Mouse (Mus musculus): ENCODE data around the gene Mdm4. TPM values are rescaled to one million over a fixed set of nuclear protein-coding genes. Genes with fewer than 3 reads are reported as not detected.

The Mdm4 gene
- polyA plus RNA-seq, 1 experiment from 2014 or later: 40.6 TPM

- Histone ChIP-seq H3K4me1 (replicated peaks; ENCODE audit: control insufficient read depth, insufficient read depth, low read length) (no peaks in the 10 kb centered on the region), H3K4me2 (no peak overlapping the region), H3K9ac (ENCODE audit: low read depth, low read length) (no peak overlapping the region), H3K36me3 (ENCODE audit: control insufficient read depth, insufficient read depth, low read length) (no peaks in the 10 kb centered on the region), H3K27me3 (replicated peaks; ENCODE audit: control insufficient read depth, insufficient read depth, low read length) (no peaks in the 10 kb centered on the region), H3K27ac (ENCODE audit: low read depth, low read length) (no peak overlapping the region), H3K9me3 (ENCODE audit: control insufficient read depth, low read length) (no peaks in the 10 kb centered on the region), H3K4me3 (ENCODE audit: low read depth, low read length) (no peak overlapping the region)
- 82% methylated on average over 2 of the region's 2 CpGs for WGBS
- no peak for DNase-seq (ENCODE audit: low spot score)
- ATAC-seq (replicated peaks; ENCODE audit: low FRiP score): no peak
Observed at GRCm38 (mm10) chr1:132964106-132964505, 66.3 kb downstream of the Mdm4 start.

GRCm38 (mm10) chr1:132961751-132962150, 68.6 kb downstream of the Mdm4 start:
- DNase-seq (ENCODE audit: low spot score) (no peak), ATAC-seq (replicated peaks; ENCODE audit: low FRiP score) (no peak)
- H3K9ac ChIP-seq (ENCODE audit: low read depth, low read length): no peak overlapping the region
- H3K27me3 ChIP-seq (replicated peaks; ENCODE audit: control insufficient read depth, insufficient read depth, low read length): no peaks in the 10 kb centered on the region
- no peak overlapping the region for H3K27ac ChIP-seq (ENCODE audit: low read depth, low read length)
- H3K36me3 ChIP-seq (ENCODE audit: control insufficient read depth, insufficient read depth, low read length): no peaks in the 10 kb centered on the region
- WGBS: 88% methylated on average over 3 of the region's 3 CpGs
- no peaks in the 10 kb centered on the region for H3K4me1 ChIP-seq (replicated peaks; ENCODE audit: control insufficient read depth, insufficient read depth, low read length)
- no peak overlapping the region for H3K4me3 ChIP-seq (ENCODE audit: low read depth, low read length)
- H3K4me2 ChIP-seq: no peak overlapping the region
- no peaks in the 10 kb centered on the region for H3K9me3 ChIP-seq (ENCODE audit: control insufficient read depth, low read length)

DNA sequence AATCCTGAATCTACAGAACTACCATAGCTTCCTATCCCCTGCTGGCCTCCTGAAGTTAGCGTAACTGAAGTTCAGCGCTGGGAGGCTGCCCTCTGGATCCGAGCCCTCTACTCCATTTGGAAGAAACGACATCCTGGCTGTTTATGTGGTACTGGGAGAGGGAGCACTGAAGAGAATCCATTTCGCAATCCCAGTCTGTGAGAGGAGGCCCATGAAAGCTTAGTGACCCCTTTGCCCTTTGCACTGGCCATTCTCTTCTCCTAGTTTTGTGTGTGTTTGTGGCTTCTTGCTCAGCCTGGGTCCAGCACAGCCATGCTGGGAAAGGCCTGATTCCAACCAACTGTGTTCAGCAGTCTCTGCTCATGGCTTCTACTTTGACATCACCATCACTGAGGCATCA, 73.6 kb downstream of the Mdm4 start:
- Histone ChIP-seq H3K9ac (ENCODE audit: low read depth, low read length) (no peak overlapping the region), H3K36me3 (ENCODE audit: control insufficient read depth, insufficient read depth, low read length) (no peaks in the 10 kb centered on the region), H3K9me3 (ENCODE audit: control insufficient read depth, low read length) (no peaks in the 10 kb centered on the region), H3K27ac (ENCODE audit: low read depth, low read length) (no peak overlapping the region; the same call in 1 of the 2 replicates), H3K4me1 (replicated peaks; ENCODE audit: control insufficient read depth, insufficient read depth, low read length) (no peaks in the 10 kb centered on the region), H3K4me3 (ENCODE audit: low read depth, low read length) (no peak overlapping the region), H3K27me3 (replicated peaks; ENCODE audit: control insufficient read depth, insufficient read depth, low read length) (no peaks in the 10 kb centered on the region), H3K4me2 (no peak overlapping the region)
- no peak for DNase-seq (ENCODE audit: low spot score)
- ATAC-seq (replicated peaks; ENCODE audit: low FRiP score): 0 out of 2 replicates have a peak, but pooled peaks have one; percentile 15
- 72% methylated on average over 5 of the region's 5 CpGs for WGBS

DNA sequence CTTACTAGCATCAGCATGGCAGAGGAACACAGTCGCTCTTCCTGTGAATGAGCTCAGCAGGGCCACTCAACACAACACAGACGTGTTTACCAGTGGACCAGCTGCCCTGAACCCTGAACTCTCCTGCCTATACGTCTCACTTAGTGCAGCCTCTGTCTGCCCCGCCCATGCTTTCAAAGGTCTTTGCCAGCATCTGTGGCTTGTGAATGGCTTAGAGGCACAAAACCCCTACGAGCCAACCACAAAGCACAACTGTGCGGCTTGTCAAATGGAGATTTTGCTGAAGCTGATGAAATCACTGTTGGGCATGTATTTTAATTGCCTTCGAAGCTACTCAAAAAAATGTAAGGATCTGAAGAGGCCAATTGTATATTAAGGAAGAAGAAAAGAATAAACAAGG, 82.5 kb downstream of the Mdm4 start:
- Histone ChIP-seq H3K36me3 (ENCODE audit: control insufficient read depth, insufficient read depth, low read length) (no peaks in the 10 kb centered on the region), H3K9me3 (ENCODE audit: control insufficient read depth, low read length) (no peaks in the 10 kb centered on the region), H3K4me2 (no peak overlapping the region), H3K27ac (ENCODE audit: low read depth, low read length) (no peak overlapping the region), H3K27me3 (replicated peaks; ENCODE audit: control insufficient read depth, insufficient read depth, low read length) (no peaks in the 10 kb centered on the region), H3K4me3 (ENCODE audit: low read depth, low read length) (no peak overlapping the region), H3K9ac (ENCODE audit: low read depth, low read length) (no peak overlapping the region), H3K4me1 (replicated peaks; ENCODE audit: control insufficient read depth, insufficient read depth, low read length) (no peaks in the 10 kb centered on the region)
- DNase-seq (ENCODE audit: low spot score): no peak
- no peak for ATAC-seq (replicated peaks; ENCODE audit: low FRiP score)
- 70% methylated on average over 7 of the region's 7 CpGs for WGBS

- Histone ChIP-seq H3K4me1 (replicated peaks; ENCODE audit: control insufficient read depth, insufficient read depth, low read length) (no peaks in the 10 kb centered on the region), H3K4me3 (ENCODE audit: low read depth, low read length) (no peak overlapping the region), H3K9ac (ENCODE audit: low read depth, low read length) (no peak overlapping the region), H3K27me3 (replicated peaks; ENCODE audit: control insufficient read depth, insufficient read depth, low read length) (no peaks in the 10 kb centered on the region), H3K27ac (ENCODE audit: low read depth, low read length) (no peak overlapping the region), H3K9me3 (ENCODE audit: control insufficient read depth, low read length) (no peaks in the 10 kb centered on the region), H3K4me2 (no peak overlapping the region), H3K36me3 (ENCODE audit: control insufficient read depth, insufficient read depth, low read length) (no peaks in the 10 kb centered on the region)
- ATAC-seq (replicated peaks; ENCODE audit: low FRiP score): no peak
- 63% methylated on average over 8 of the region's 8 CpGs for WGBS
- no peak for DNase-seq (ENCODE audit: low spot score)
Observed at GRCm38 (mm10) chr1:132945826-132946225, 84.5 kb downstream of the Mdm4 start.

DNA sequence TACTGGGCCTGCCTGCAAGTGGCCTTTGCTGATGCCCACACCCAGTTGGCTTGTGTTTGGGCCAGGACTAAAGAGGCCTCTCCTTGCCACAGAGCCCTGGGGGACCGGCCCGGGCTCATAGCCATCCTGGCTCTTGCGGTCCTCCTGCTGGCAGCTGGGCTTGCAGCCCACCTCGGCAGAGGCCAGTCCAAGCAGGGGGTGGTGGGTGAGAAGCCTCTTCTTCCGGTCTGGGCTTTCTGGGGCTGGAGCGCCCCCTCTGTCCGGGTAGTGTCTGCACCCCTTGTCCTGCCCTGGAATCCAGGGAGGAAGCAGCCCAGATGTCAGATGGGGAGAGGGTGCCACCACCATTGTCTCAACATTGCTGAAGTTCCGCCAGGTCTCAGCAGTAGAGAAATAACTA, 91.4 kb downstream of the Mdm4 start:
- ATAC-seq (replicated peaks; ENCODE audit: low FRiP score): no peak

DNA sequence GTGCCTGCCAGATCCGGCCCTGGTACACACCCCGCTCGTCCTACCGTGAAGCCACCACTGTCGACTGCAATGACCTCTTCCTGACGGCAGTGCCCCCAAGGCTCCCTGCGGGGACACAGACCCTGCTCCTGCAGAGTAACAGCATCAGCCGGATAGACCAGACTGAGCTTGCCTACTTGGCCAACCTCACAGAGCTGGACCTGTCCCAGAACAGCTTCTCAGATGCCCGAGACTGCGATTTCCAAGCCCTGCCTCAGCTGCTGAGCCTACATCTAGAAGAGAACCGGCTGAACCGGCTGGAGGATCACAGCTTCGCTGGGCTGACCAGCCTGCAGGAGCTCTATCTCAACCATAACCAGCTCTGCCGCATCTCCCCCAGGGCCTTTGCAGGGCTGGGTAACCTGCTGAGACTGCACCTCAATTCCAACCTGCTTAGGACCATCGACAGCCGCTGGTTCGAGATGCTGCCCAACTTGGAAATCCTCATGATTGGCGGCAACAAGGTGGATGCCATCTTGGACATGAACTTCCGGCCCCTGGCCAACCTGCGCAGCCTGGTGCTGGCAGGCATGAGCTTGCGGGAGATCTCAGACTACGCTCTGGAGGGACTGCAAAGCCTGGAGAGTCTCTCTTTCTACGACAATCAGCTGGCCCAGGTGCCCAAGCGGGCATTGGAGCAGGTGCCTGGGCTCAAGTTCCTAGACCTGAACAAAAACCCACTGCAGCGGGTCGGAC, 92.9 kb downstream of the Mdm4 start:
- ATAC-seq (replicated peaks; ENCODE audit: low FRiP score) (no peak), DNase-seq (ENCODE audit: low spot score) (no peak)
- Histone ChIP-seq H3K4me1 (replicated peaks; ENCODE audit: control insufficient read depth, insufficient read depth, low read length) (no peaks in the 10 kb centered on the region), H3K27me3 (replicated peaks; ENCODE audit: control insufficient read depth, insufficient read depth, low read length) (no peaks in the 10 kb centered on the region), H3K36me3 (ENCODE audit: control insufficient read depth, insufficient read depth, low read length) (no peaks in the 10 kb centered on the region), H3K9me3 (ENCODE audit: control insufficient read depth, low read length) (no peaks in the 10 kb centered on the region), H3K9ac (ENCODE audit: low read depth, low read length) (no peak overlapping the region), H3K4me2 (no peak overlapping the region), H3K4me3 (ENCODE audit: low read depth, low read length) (no peak overlapping the region), H3K27ac (ENCODE audit: low read depth, low read length) (no peak overlapping the region)
- WGBS: 82% methylated on average over 26 of the region's 26 CpGs

More for the DNA sequence above, 91.4 kb downstream of the Mdm4 start:
- H3K36me3 ChIP-seq (ENCODE audit: control insufficient read depth, insufficient read depth, low read length): no peaks in the 10 kb centered on the region
- no peak overlapping the region for H3K9ac ChIP-seq (ENCODE audit: low read depth, low read length)
- H3K4me1 ChIP-seq (replicated peaks; ENCODE audit: control insufficient read depth, insufficient read depth, low read length): no peaks in the 10 kb centered on the region
- no peak overlapping the region for H3K27ac ChIP-seq (ENCODE audit: low read depth, low read length)
- DNase-seq (ENCODE audit: low spot score): no peak
- no peak overlapping the region for H3K4me2 ChIP-seq
- H3K27me3 ChIP-seq (replicated peaks; ENCODE audit: control insufficient read depth, insufficient read depth, low read length): no peaks in the 10 kb centered on the region
- H3K9me3 ChIP-seq (ENCODE audit: control insufficient read depth, low read length): no peaks in the 10 kb centered on the region
- H3K4me3 ChIP-seq (ENCODE audit: low read depth, low read length): no peak overlapping the region
- 68% methylated on average over 8 of the region's 8 CpGs for WGBS

GRCm38 (mm10) chr1:132934856-132935255, 95.5 kb downstream of the Mdm4 start:
- H3K9me3 ChIP-seq (ENCODE audit: control insufficient read depth, low read length): no peaks in the 10 kb centered on the region
- no peak; the same call in 1 of the 2 replicates for ATAC-seq (replicated peaks; ENCODE audit: low FRiP score)
- H3K27ac ChIP-seq (ENCODE audit: low read depth, low read length): no peak overlapping the region
- no peak for DNase-seq (ENCODE audit: low spot score)
- H3K4me3 ChIP-seq (ENCODE audit: low read depth, low read length): no peak overlapping the region
- no peak overlapping the region for H3K9ac ChIP-seq (ENCODE audit: low read depth, low read length)
- H3K4me2 ChIP-seq: no peak overlapping the region
- H3K4me1 ChIP-seq (replicated peaks; ENCODE audit: control insufficient read depth, insufficient read depth, low read length): no peaks in the 10 kb centered on the region
- 36% methylated on average over 7 of the region's 7 CpGs for WGBS
- H3K27me3 ChIP-seq (replicated peaks; ENCODE audit: control insufficient read depth, insufficient read depth, low read length): no peaks in the 10 kb centered on the region
- H3K36me3 ChIP-seq (ENCODE audit: control insufficient read depth, insufficient read depth, low read length): no peaks in the 10 kb centered on the region

- ATAC-seq (replicated peaks; ENCODE audit: low FRiP score): no peak
- H3K9me3 ChIP-seq (ENCODE audit: control insufficient read depth, low read length): no peaks in the 10 kb centered on the region
- 53% methylated on average over 2 of the region's 2 CpGs for WGBS
Observed at GRCm38 (mm10) chr1:132932421-132932820, 97.9 kb downstream of the Mdm4 start.

More at GRCm38 (mm10) chr1:132932421-132932820, 97.9 kb downstream of the Mdm4 start:
- Histone ChIP-seq H3K4me2 (no peak overlapping the region), H3K4me1 (replicated peaks; ENCODE audit: control insufficient read depth, insufficient read depth, low read length) (no peaks in the 10 kb centered on the region), H3K27me3 (replicated peaks; ENCODE audit: control insufficient read depth, insufficient read depth, low read length) (no peaks in the 10 kb centered on the region), H3K9ac (ENCODE audit: low read depth, low read length) (no peak overlapping the region), H3K4me3 (ENCODE audit: low read depth, low read length) (no peak overlapping the region), H3K36me3 (ENCODE audit: control insufficient read depth, insufficient read depth, low read length) (no peaks in the 10 kb centered on the region), H3K27ac (ENCODE audit: low read depth, low read length) (no peak overlapping the region)
- no peak for DNase-seq (ENCODE audit: low spot score)

Measured in liver, embryonic 11.5 days (tissue).